Comparison of ENCODE assay signal across 14 mouse cellular contexts in genomic region chrX:164175780-164176179, GRCm38 (mm10). TPM values are rescaled to one million over a fixed set of nuclear protein-coding genes. Genes with fewer than 3 reads are reported as not detected.
"Had no signal": no experiment of that assay in that cellular context is flagged by ENCODE, and none has a peak within 500 bp of the region (broad histone marks: within the 10 kb centered on the region; RNA-seq: fewer than 3 reads in every experiment).

No protein-coding gene starts in this region.

- H3K27me3 ChIP-seq: intestine, embryonic 15.5 days; stomach, embryonic 15.5 days had no signal

- DNase-seq: kidney, adult 18-20 months; kidney, postnatal 36 days; lung, embryonic 14.5 days; lung, postnatal 10 days; lung, postnatal 4 days; thymus, postnatal 4 days had no signal

- H3K4me1 ChIP-seq: intestine, embryonic 15.5 days; limb, embryonic 15.5 days; liver, embryonic 12.5 days; midbrain, embryonic 12.5 days; stomach, embryonic 15.5 days had no signal

- H3K4me3 ChIP-seq: intestine, embryonic 15.5 days; limb, embryonic 15.5 days; liver, embryonic 12.5 days; midbrain, embryonic 12.5 days; stomach, embryonic 15.5 days had no signal

- ATAC-seq: intestine, embryonic 15.5 days; liver, embryonic 12.5 days had no signal

- H3K9me3 ChIP-seq: intestine, embryonic 15.5 days; limb, embryonic 15.5 days; liver, embryonic 12.5 days; midbrain, embryonic 12.5 days; stomach, embryonic 15.5 days had no signal

- H3K36me3 ChIP-seq: intestine, embryonic 15.5 days; limb, embryonic 15.5 days; liver, embryonic 12.5 days; midbrain, embryonic 12.5 days; stomach, embryonic 15.5 days had no signal

- H3K4me2 ChIP-seq: intestine, embryonic 15.5 days; limb, embryonic 15.5 days; liver, embryonic 12.5 days; lung, embryonic 14.5 days; midbrain, embryonic 12.5 days; stomach, embryonic 15.5 days had no signal

- H3K27ac ChIP-seq: intestine, embryonic 15.5 days; kidney, postnatal 0 days; limb, embryonic 15.5 days; liver, embryonic 12.5 days; midbrain, embryonic 12.5 days; stomach, embryonic 15.5 days had no signal

- H3K9ac ChIP-seq: intestine, embryonic 15.5 days; limb, embryonic 15.5 days; liver, embryonic 12.5 days; lung, embryonic 14.5 days; midbrain, embryonic 12.5 days; stomach, embryonic 15.5 days had no signal

RNA-seq across cellular contexts. Expression of gene Ace2, which starts 36.6 kb away (rescaled TPM):
- total RNA-seq: megakaryocyte-erythroid progenitor cell, adult 5-6 weeks had no signal
- polyA plus RNA-seq: liver, embryonic 12.5 days; midbrain, embryonic 12.5 days; spleen, adult 2 months had no signal
